Mouse (Mus musculus) MEL (cell line): Measurements from ENCODE around the gene H2-DMa. TPM values are rescaled to one million over a fixed set of nuclear protein-coding genes. Genes with fewer than 3 reads are reported as not detected.

Experiments used
- DNase-seq: peaks from one replicate; pipeline ENCODE4 v3.0.0; 2011; ENCODE audit warnings: low read depth, low spot score
- H3K27ac ChIP-seq: 2 replicates; pipeline ENCODE4 v1.5.1; 2012; ENCODE audit warnings: low read depth, mild to moderate bottlenecking, control low read depth, low read length, moderate library complexity; ENCODE audit not compliant: control insufficient read depth
- H3K27me3 ChIP-seq, 2 experiments: fragments of 150-350 bp in 1 of 2; sonication (generic) in 1 of 2; 2 replicates each; pipeline ENCODE4 v1.6.1; 2012; ENCODE audit warnings: low read length in 2 of 2, mild to moderate bottlenecking in 2 of 2, improper control_type of control experiment in 1 of 2, moderate library complexity in 1 of 2; ENCODE audit not compliant: insufficient read depth in 2 of 2, control insufficient read depth in 1 of 2
- H3K36me3 ChIP-seq, 2 experiments: 2 replicates each; pipeline ENCODE4 v1.6.1; 2012 to 2014; ENCODE audit warnings: low read length in 2 of 2, improper control_type of control experiment in 1 of 2, inconsistent platforms in 1 of 2, mild to moderate bottlenecking in 1 of 2; ENCODE audit not compliant: insufficient read depth in 2 of 2, control insufficient read depth in 1 of 2
- H3K4me1 ChIP-seq, 2 experiments: fragments of 150-350 bp in 1 of 2; sonication (generic) in 1 of 2; 2 replicates each; pipeline ENCODE4 v1.6.1; 2012; ENCODE audit warnings: low read length in 2 of 2, improper control_type of control experiment in 1 of 2, mild to moderate bottlenecking in 1 of 2; ENCODE audit not compliant: insufficient read depth in 2 of 2, control insufficient read depth in 1 of 2
- H3K4me3 ChIP-seq, 2 experiments: fragments of 150-350 bp in 1 of 2; sonication (generic) in 1 of 2; 2 replicates each; pipeline ENCODE4 v1.5.1; 2012; ENCODE audit warnings: low read depth in 2 of 2, low read length in 2 of 2, mild to moderate bottlenecking in 2 of 2, moderate library complexity in 2 of 2, control low read depth in 1 of 2, improper control_type of control experiment in 1 of 2; ENCODE audit not compliant: control insufficient read depth in 1 of 2, insufficient read depth in 1 of 2
- H3K79me2 ChIP-seq: 2 replicates; pipeline ENCODE4 v1.6.1; 2012; ENCODE audit warnings: mild to moderate bottlenecking, low read length, moderate library complexity; ENCODE audit not compliant: control insufficient read depth, poor library complexity, insufficient read depth
- H3K9ac ChIP-seq: 2 replicates; pipeline ENCODE4 v1.6.1; 2012; ENCODE audit warnings: low read depth, mild to moderate bottlenecking, control low read depth, low read length, moderate library complexity; ENCODE audit not compliant: control insufficient read depth, poor library complexity, severe bottlenecking
- H3K9me3 ChIP-seq: fragments of 150-350 bp; sonication (generic); replicated peaks from 2 replicates; pipeline ENCODE4 v1.6.1; 2012; ENCODE audit warnings: mild to moderate bottlenecking, low read length, improper control_type of control experiment, moderate library complexity; ENCODE audit not compliant: insufficient read depth
- BHLHE40 ChIP-seq: IDR thresholded peaks from 2 replicates; pipeline ENCODE4 v1.6.1; 2012; ENCODE audit warnings: low read depth, mild to moderate bottlenecking, inconsistent platforms, low read length, improper control_type of control experiment, borderline replicate concordance
- CHD1 ChIP-seq: IDR thresholded peaks from 2 replicates; pipeline ENCODE4 v1.6.1; 2012; ENCODE audit warnings: low read depth, mild to moderate bottlenecking, inconsistent platforms, low read length, improper control_type of control experiment
- ELF1 ChIP-seq: IDR thresholded peaks from 2 replicates; pipeline ENCODE4 v1.6.1; 2014; ENCODE audit warnings: low read depth, mild to moderate bottlenecking, inconsistent platforms, low read length, improper control_type of control experiment, moderate library complexity
- EP300 ChIP-seq, 2 experiments: IDR thresholded peaks; 2 replicates each; pipeline ENCODE4 v1.6.1; 2011; ENCODE audit warnings: improper control_type of control experiment in 2 of 2, low read length in 2 of 2, low read depth in 1 of 2, mild to moderate bottlenecking in 1 of 2
- ETS1 ChIP-seq: IDR thresholded peaks from 2 replicates; pipeline ENCODE4 v1.6.1; 2012; ENCODE audit warnings: low read depth, mild to moderate bottlenecking, inconsistent platforms, low read length, improper control_type of control experiment, moderate library complexity
- HCFC1 ChIP-seq: IDR thresholded peaks from 2 replicates; pipeline ENCODE4 v1.6.1; 2012; ENCODE audit warnings: low read depth, mild to moderate bottlenecking, inconsistent platforms, low read length, improper control_type of control experiment, moderate library complexity
- KAT2A ChIP-seq: conservative IDR thresholded peaks from 2 replicates; pipeline ENCODE4 v1.6.1; 2012; ENCODE audit warnings: low read depth, low read length, improper control_type of control experiment, inconsistent platforms
- MAFK ChIP-seq: IDR thresholded peaks from 2 replicates; pipeline ENCODE4 v1.6.1; 2011; ENCODE audit warnings: low read depth, mild to moderate bottlenecking, low read length, improper control_type of control experiment, borderline replicate concordance
- MAX ChIP-seq: IDR thresholded peaks from 2 replicates; pipeline ENCODE4 v1.6.1; 2011; ENCODE audit warnings: low read length, improper control_type of control experiment
- MAZ ChIP-seq: IDR thresholded peaks from 2 replicates; pipeline ENCODE4 v1.6.1; 2012; ENCODE audit warnings: low read depth, mild to moderate bottlenecking, inconsistent platforms, low read length, improper control_type of control experiment
- MXI1 ChIP-seq: IDR thresholded peaks from 2 replicates; pipeline ENCODE4 v1.6.1; 2011; ENCODE audit warnings: mild to moderate bottlenecking, low read depth, low read length, improper control_type of control experiment
- MYB ChIP-seq: IDR thresholded peaks from 2 replicates; pipeline ENCODE4 v1.6.1; 2011; ENCODE audit warnings: mild to moderate bottlenecking, low read depth, low read length, improper control_type of control experiment
- MYC ChIP-seq: IDR thresholded peaks from 2 replicates; pipeline ENCODE4 v1.6.1; 2011; ENCODE audit warnings: low read depth, mild to moderate bottlenecking, low read length, improper control_type of control experiment, moderate library complexity
- NELFE ChIP-seq: IDR thresholded peaks from 2 replicates; pipeline ENCODE4 v1.6.1; 2011; ENCODE audit warnings: low read depth, low read length, improper control_type of control experiment
- NRF1 ChIP-seq: IDR thresholded peaks from 2 replicates; pipeline ENCODE4 v1.6.1; 2014; ENCODE audit warnings: low read depth, mild to moderate bottlenecking, inconsistent platforms, low read length, improper control_type of control experiment, moderate library complexity; ENCODE audit not compliant: poor library complexity, insufficient read depth, severe bottlenecking
- POLR2A ChIP-seq, 2 experiments: IDR thresholded peaks; 2 replicates each; pipeline ENCODE4 v1.6.1; 2011 to 2012; ENCODE audit warnings: low read length in 2 of 2, mild to moderate bottlenecking in 2 of 2, control low read depth in 1 of 2, improper control_type of control experiment in 1 of 2, low read depth in 1 of 2, moderate library complexity in 1 of 2; ENCODE audit not compliant: control insufficient read depth in 1 of 2, insufficient read depth in 1 of 2, poor library complexity in 1 of 2
- POLR2AphosphoS2 ChIP-seq: IDR thresholded peaks from 2 replicates; pipeline ENCODE4 v1.6.1; 2011; ENCODE audit warnings: low read length, improper control_type of control experiment
- RAD21 ChIP-seq: IDR thresholded peaks from 2 replicates; pipeline ENCODE4 v1.6.1; 2011; ENCODE audit warnings: mild to moderate bottlenecking, low read depth, low read length, improper control_type of control experiment
- SIN3A ChIP-seq: IDR thresholded peaks from 2 replicates; pipeline ENCODE4 v1.6.1; 2012; ENCODE audit warnings: low read length, improper control_type of control experiment, inconsistent platforms
- TAL1 ChIP-seq: IDR thresholded peaks from 2 replicates; pipeline ENCODE4 v1.6.1; 2012; ENCODE audit warnings: mild to moderate bottlenecking, inconsistent platforms, low read length, moderate library complexity, mixed read lengths
- TBP ChIP-seq: IDR thresholded peaks from 2 replicates; pipeline ENCODE4 v1.8.0; 2011; ENCODE audit warnings: low read depth, low read length, improper control_type of control experiment
- USF1 ChIP-seq: IDR thresholded peaks from 2 replicates; pipeline ENCODE4 v1.6.1; 2014; ENCODE audit warnings: low read depth, mild to moderate bottlenecking, inconsistent platforms, low read length, improper control_type of control experiment, moderate library complexity
- ZC3H11A ChIP-seq: IDR thresholded peaks from 2 replicates; pipeline ENCODE4 v1.6.1; 2012; ENCODE audit warnings: low read depth, mild to moderate bottlenecking, inconsistent platforms, low read length, improper control_type of control experiment
- ZKSCAN1 ChIP-seq: IDR thresholded peaks from 2 replicates; pipeline ENCODE4 v1.6.1; 2012; ENCODE audit warnings: low read depth, mild to moderate bottlenecking, inconsistent platforms, low read length, improper control_type of control experiment, moderate library complexity
- ZMIZ1 ChIP-seq: IDR thresholded peaks from 2 replicates; pipeline ENCODE4 v1.6.1; 2012; ENCODE audit warnings: low read depth, mild to moderate bottlenecking, inconsistent platforms, low read length, improper control_type of control experiment, moderate library complexity
- polyA plus RNA-seq, 2 experiments: library from polyadenylated mRNA; stranded (reverse) in 1 of 2; unstranded in 1 of 2; fragments of >175 nt in 1 of 2; fragments of >200 nt in 1 of 2; gene quantifications; 2 replicates each; pipeline versions ENCODE4 v1.2.1 to v1.2.4; 2012; ENCODE audit warnings: low replicate concordance in 2 of 2, low read depth in 1 of 2; ENCODE audit not compliant: insufficient read length in 2 of 2, insufficient read depth in 1 of 2, missing spikeins in 1 of 2
- total RNA-seq: library from RNA; depleted of rRNA; stranded (reverse); fragments of 300-350 nt; gene quantifications from 2 replicates; pipeline ENCODE4 v1.2.3, GENCODE M21; 2012

H2-DMa gene
- total and polyA plus RNA-seq, 3 experiments: 38.3 to 38.7 TPM; not detected in 1

DNA sequence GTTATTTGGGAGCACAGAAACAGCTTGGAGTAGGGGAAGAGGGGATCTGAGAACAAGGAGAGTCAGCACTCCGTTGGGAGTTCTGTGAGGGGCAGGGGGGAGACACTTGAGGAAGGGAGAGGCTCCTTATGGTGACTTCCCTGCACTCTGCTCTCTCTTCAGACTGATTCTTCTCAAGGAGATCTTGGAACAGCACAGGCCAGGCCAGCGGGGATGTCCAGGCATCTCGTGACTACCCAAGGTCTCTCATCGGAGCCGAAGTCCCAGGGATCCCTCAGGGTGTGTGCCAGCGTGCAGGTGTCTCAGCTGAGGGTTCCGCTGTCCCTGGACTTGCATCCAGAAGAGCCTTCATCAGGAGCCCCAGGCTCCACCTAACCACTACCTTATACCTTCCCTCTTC lies 19.3 kb downstream of the H2-DMa start:
- H3K27me3 ChIP-seq: no peaks in the 10 kb centered on the region

DNA sequence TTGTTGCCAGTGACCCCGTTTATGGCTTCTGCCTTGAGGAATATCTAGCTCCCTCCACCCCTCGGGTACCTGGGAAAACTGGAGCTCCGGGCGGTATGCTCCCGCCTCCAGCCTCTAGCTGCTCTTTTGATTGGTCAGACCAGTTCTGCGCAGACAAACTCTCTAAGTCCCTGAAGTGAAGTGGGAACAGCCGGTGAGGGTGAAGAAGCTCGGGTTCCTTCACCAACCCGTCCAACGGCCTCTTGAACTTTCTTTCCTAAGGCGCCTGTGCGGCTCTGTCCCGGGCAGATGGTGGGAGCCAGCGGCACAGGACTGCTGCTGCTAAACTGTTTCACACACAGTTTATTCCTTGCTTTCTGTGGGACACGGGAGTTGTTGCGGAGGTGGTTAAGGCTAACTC lies 20.1 kb downstream of the H2-DMa start:
- H3K9me3 ChIP-seq: no peaks in the 10 kb centered on the region

More for the DNA sequence above, 19.3 kb downstream of the H2-DMa start:
- Histone ChIP-seq H3K9ac (no peak overlapping the region), H3K79me2 (no peaks in the 10 kb centered on the region), H3K36me3 (peaks cover 0 to 22% of the 10 kb centered on the region in 2 experiments; a peak in 2 of 4 replicates), H3K4me1 (peaks cover 19 to 38% of the 10 kb centered on the region in 2 experiments), H3K27ac (no peak overlapping the region), H3K4me3 (no peak overlapping the region), H3K9me3 (no peaks in the 10 kb centered on the region)
- no peak for TF ChIP-seq NELFE
- no peak for TF ChIP-seq MAFK
- no peak for TF ChIP-seq TAL1
- TF ChIP-seq POLR2AphosphoS2: no peak
- no peak for TF ChIP-seq BHLHE40
- TF ChIP-seq ZC3H11A: no peak
- no peak for TF ChIP-seq TBP
- TF ChIP-seq MYC: no peak
- no peak for TF ChIP-seq ZKSCAN1
- no peak for TF ChIP-seq MXI1
- TF ChIP-seq SIN3A: no peak
- no peak for TF ChIP-seq HCFC1
- TF ChIP-seq POLR2A (IDR thresholded peaks at IDR 0.05; ENCODE audit: control insufficient read depth in 1 of 2, insufficient read depth in 1 of 2, low read depth in 1 of 2, low read length in 2 of 2, poor library complexity in 1 of 2): no peak
- TF ChIP-seq EP300 (IDR thresholded peaks at IDR 0.05; ENCODE audit: low read depth in 1 of 2, low read length in 2 of 2): no peak
- DNase-seq: no peak

DNA sequence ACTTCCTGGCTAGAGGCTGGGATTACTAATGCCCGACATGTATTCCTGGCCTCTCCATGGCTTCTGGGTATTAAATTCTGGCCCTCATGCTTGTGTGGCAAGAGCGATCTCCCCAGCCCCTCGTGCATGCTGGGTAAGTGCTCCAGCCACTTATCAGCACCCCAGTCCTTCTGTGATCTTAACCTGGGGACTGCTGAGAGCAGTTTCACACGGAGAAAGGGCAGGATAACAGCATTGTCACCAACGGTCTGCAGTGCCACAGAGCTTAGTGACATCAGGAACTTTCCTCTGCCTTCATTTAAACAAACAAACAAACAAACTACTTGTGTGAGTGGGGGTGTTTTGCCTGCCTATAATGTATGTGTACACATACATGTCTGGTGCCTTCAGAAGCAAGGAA lies 20.9 kb downstream of the H2-DMa start:
- Histone ChIP-seq H3K79me2 (no peaks in the 10 kb centered on the region), H3K4me3 (no peak overlapping the region), H3K27ac (peak overlapping the region; percentile 39; the same call in 1 of the 2 replicates), H3K9ac (no peak overlapping the region), H3K4me1 (peaks cover 19 to 44% of the 10 kb centered on the region in 2 experiments), H3K27me3 (no peaks in the 10 kb centered on the region), H3K9me3 (no peaks in the 10 kb centered on the region), H3K36me3 (peaks cover 0 to 24% of the 10 kb centered on the region in 2 experiments; a peak in 2 of 4 replicates)
- DNase-seq: peak; percentile 68
- TF ChIP-seq POLR2A (IDR thresholded peaks at IDR 0.05; ENCODE audit: control insufficient read depth in 1 of 2, insufficient read depth in 1 of 2, low read depth in 1 of 2, low read length in 2 of 2, poor library complexity in 1 of 2) (peak in 1 of 2 experiments; percentile 43; a peak in 1 of 4 replicates), MAX (peak; percentile 69), ZMIZ1 (peak; percentile 53; the same call in 1 of the 2 replicates), ELF1 (0 out of 2 replicates have a peak, but pooled peaks have one; percentile 24), KAT2A (no peak), NRF1 (no peak), TAL1 (no peak), HCFC1 (peak; percentile 55), POLR2AphosphoS2 (0 out of 2 replicates have a peak, but pooled peaks have one; percentile 49), USF1 (no peak), CHD1 (no peak), ETS1 (peak; percentile 53; the same call in 1 of the 2 replicates), RAD21 (no peak), MYB (peak; percentile 56; the same call in 1 of the 2 replicates), MAZ (peak; percentile 44; the same call in 1 of the 2 replicates)

More for the DNA sequence above, 20.1 kb downstream of the H2-DMa start:
- Histone ChIP-seq H3K4me3 (no peak overlapping the region), H3K9ac (no peak overlapping the region), H3K36me3 (peaks cover 0 to 24% of the 10 kb centered on the region in 2 experiments; a peak in 2 of 4 replicates), H3K27ac (no peak overlapping the region), H3K4me1 (peaks cover 19 to 44% of the 10 kb centered on the region in 2 experiments), H3K79me2 (no peaks in the 10 kb centered on the region), H3K27me3 (no peaks in the 10 kb centered on the region)
- no peak for TF ChIP-seq MYC
- no peak for TF ChIP-seq EP300 (IDR thresholded peaks at IDR 0.05; ENCODE audit: low read depth in 1 of 2, low read length in 2 of 2)
- DNase-seq: no peak
